Mouse (Mus musculus): ENCODE results near the gene Uck1.

DNA sequence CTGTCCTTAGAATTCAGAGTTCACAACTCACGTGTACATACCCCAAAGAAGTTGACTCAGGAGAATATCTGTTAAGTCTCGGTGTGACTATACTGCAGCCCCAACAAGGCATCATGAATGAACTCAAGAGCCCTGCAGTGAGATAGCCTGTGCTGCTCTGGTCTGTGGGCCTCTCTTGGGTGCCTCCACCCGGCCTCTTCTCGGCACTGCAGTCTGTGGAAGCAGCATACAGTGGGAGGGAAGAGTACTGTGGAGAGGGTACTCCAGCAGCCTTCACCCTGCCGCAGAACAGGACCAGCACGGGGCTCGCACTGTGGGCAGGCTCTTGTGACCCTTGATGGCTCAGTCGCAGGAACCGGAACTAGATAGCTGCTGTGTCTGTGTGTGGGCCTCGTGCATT lies 44.4 kb downstream of the Uck1 start:
- TF ChIP-seq CTCF (IDR thresholded peaks at IDR 0.05) (no peak), EP300 (IDR thresholded peaks at IDR 0.05) (no peak)

Measured in lung, postnatal 0 days (tissue).